Mouse (Mus musculus): Measurements from ENCODE around the gene Prdm12. TPM values are rescaled to one million over a fixed set of nuclear protein-coding genes. Genes with fewer than 3 reads are reported as not detected.

Gene Prdm12
- 21.0 and 25.5 TPM in 2 replicates for polyA plus RNA-seq (2016; fragmentation: Nextera tagmentation; extraction: Ambion mirVana)

- WGBS: under 1% methylated on average over 41 of the region's 41 CpGs
- peaks cover 99% of the 10 kb centered on the region for H3K27me3 ChIP-seq
- ATAC-seq (ENCODE audit: low FRiP score, low read depth): no peak
Observed at GRCm38 (mm10) chr2:31639901-31640608, at the start of gene Prdm12. TSS of gene Prdm12 (plus strand) at chr2:31640037.

GRCm38 (mm10) chr2:31591799-31592484 is 47.9 kb upstream of the Prdm12 start:
- Histone ChIP-seq H3K27me3 (no peaks in the 10 kb centered on the region; the same call in 1 of the 2 replicates), H3K36me3 (peaks cover 43% of the 10 kb centered on the region), H3K9me3 (no peaks in the 10 kb centered on the region), H3K4me2 (replicated peaks) (no peak overlapping the region), H3K4me1 (no peaks in the 10 kb centered on the region), H3K27ac (replicated peaks) (no peak overlapping the region), H3K4me3 (no peak overlapping the region), H3K9ac (replicated peaks) (no peak overlapping the region)
- ATAC-seq (ENCODE audit: low FRiP score, low read depth): no peak
- WGBS: 85% methylated on average over 9 of the region's 9 CpGs

More at GRCm38 (mm10) chr2:31639901-31640608, at the start of gene Prdm12:
- Histone ChIP-seq H3K27ac (replicated peaks) (peak within 1 kb of the TSS; percentile 63), H3K4me1 (peaks cover 61% of the 10 kb centered on the region), H3K36me3 (no peaks in the 10 kb centered on the region), H3K9me3 (no peaks in the 10 kb centered on the region), H3K9ac (replicated peaks) (peak within 1 kb of the TSS; percentile 45), H3K4me2 (replicated peaks) (peak within 1 kb of the TSS; percentile 56), H3K4me3 (peak within 1 kb of the TSS; percentile 42)

- Histone ChIP-seq H3K9me3 (no peaks in the 10 kb centered on the region), H3K36me3 (peaks cover 90% of the 10 kb centered on the region), H3K9ac (replicated peaks) (no peak overlapping the region), H3K27ac (replicated peaks) (no peak overlapping the region), H3K4me3 (no peak overlapping the region), H3K27me3 (peaks cover 28% of the 10 kb centered on the region), H3K4me1 (peaks cover 23% of the 10 kb centered on the region), H3K4me2 (replicated peaks) (no peak overlapping the region)
- WGBS: 84% methylated on average over 1 of the region's 1 CpGs
- no peak for ATAC-seq (ENCODE audit: low FRiP score, low read depth)
Observed at GRCm38 (mm10) chr2:31607555-31607954, 32.3 kb upstream of the Prdm12 start.

GRCm38 (mm10) chr2:31609859-31610261 is 30.0 kb upstream of the Prdm12 start:
- Histone ChIP-seq H3K9me3 (no peaks in the 10 kb centered on the region), H3K9ac (replicated peaks) (no peak overlapping the region), H3K27ac (replicated peaks) (no peak overlapping the region), H3K4me3 (no peak overlapping the region), H3K4me2 (replicated peaks) (no peak overlapping the region), H3K27me3 (peaks cover 48% of the 10 kb centered on the region), H3K4me1 (peaks cover 23% of the 10 kb centered on the region), H3K36me3 (peaks cover 93% of the 10 kb centered on the region)
- ATAC-seq (ENCODE audit: low FRiP score, low read depth): no peak
- 69% methylated on average over 7 of the region's 7 CpGs for WGBS

GRCm38 (mm10) chr2:31610922-31611321 is 28.9 kb upstream of the Prdm12 start:
- 35% methylated on average over 4 of the region's 4 CpGs for WGBS
- Histone ChIP-seq H3K27ac (replicated peaks) (no peak overlapping the region), H3K4me3 (no peak overlapping the region), H3K27me3 (peaks cover 56% of the 10 kb centered on the region), H3K9me3 (no peaks in the 10 kb centered on the region), H3K36me3 (peaks cover 93% of the 10 kb centered on the region), H3K4me1 (peaks cover 23% of the 10 kb centered on the region), H3K9ac (replicated peaks) (no peak overlapping the region), H3K4me2 (replicated peaks) (no peak overlapping the region)
- 0 out of 2 replicates have a peak, but pooled peaks have one; percentile 52 for ATAC-seq (ENCODE audit: low FRiP score, low read depth)

GRCm38 (mm10) chr2:31611400-31611799 is 28.4 kb upstream of the Prdm12 start:
- Histone ChIP-seq H3K9me3 (no peaks in the 10 kb centered on the region), H3K4me2 (replicated peaks) (no peak overlapping the region), H3K4me1 (peaks cover 23% of the 10 kb centered on the region), H3K36me3 (peaks cover 90% of the 10 kb centered on the region), H3K27ac (replicated peaks) (no peak overlapping the region), H3K4me3 (no peak overlapping the region), H3K27me3 (peaks cover 56% of the 10 kb centered on the region), H3K9ac (replicated peaks) (no peak overlapping the region)
- ATAC-seq (ENCODE audit: low FRiP score, low read depth): no peak
- 78% methylated on average over 8 of the region's 8 CpGs for WGBS

GRCm38 (mm10) chr2:31612627-31613026 is 27.2 kb upstream of the Prdm12 start:
- no peak for ATAC-seq (ENCODE audit: low FRiP score, low read depth)
- 90% methylated on average over 6 of the region's 6 CpGs for WGBS
- Histone ChIP-seq H3K4me3 (no peak overlapping the region), H3K4me2 (replicated peaks) (no peak overlapping the region), H3K27me3 (peaks cover 57% of the 10 kb centered on the region), H3K36me3 (peaks cover 82% of the 10 kb centered on the region), H3K9ac (replicated peaks) (no peak overlapping the region), H3K27ac (replicated peaks) (no peak overlapping the region), H3K4me1 (peaks cover 23% of the 10 kb centered on the region), H3K9me3 (no peaks in the 10 kb centered on the region)

- 86% methylated on average over 7 of the region's 7 CpGs for WGBS
- Histone ChIP-seq H3K27ac (replicated peaks) (no peak overlapping the region), H3K4me3 (no peak overlapping the region), H3K36me3 (peaks cover 76% of the 10 kb centered on the region), H3K4me2 (replicated peaks) (no peak overlapping the region), H3K9ac (replicated peaks) (no peak overlapping the region), H3K4me1 (peaks cover 23% of the 10 kb centered on the region), H3K27me3 (peaks cover 47% of the 10 kb centered on the region), H3K9me3 (no peaks in the 10 kb centered on the region)
- no peak for ATAC-seq (ENCODE audit: low FRiP score, low read depth)
Observed at GRCm38 (mm10) chr2:31613781-31614180, 26.1 kb upstream of the Prdm12 start.

- H3K4me1 ChIP-seq: no peaks in the 10 kb centered on the region
- H3K27ac ChIP-seq (replicated peaks): no peak overlapping the region
- peaks cover 33% of the 10 kb centered on the region for H3K36me3 ChIP-seq
Observed at GRCm38 (mm10) chr2:31618484-31619161, 21.2 kb upstream of the Prdm12 start.

GRCm38 (mm10) chr2:31619208-31619607 is 20.6 kb upstream of the Prdm12 start:
- Histone ChIP-seq H3K27me3 (peaks cover 40% of the 10 kb centered on the region), H3K27ac (replicated peaks) (no peak overlapping the region), H3K4me1 (no peaks in the 10 kb centered on the region), H3K9me3 (0 out of 2 replicates have a peak, but pooled peaks cover 3% of the 10 kb centered on the region), H3K36me3 (peaks cover 27% of the 10 kb centered on the region), H3K4me2 (replicated peaks) (no peak overlapping the region), H3K4me3 (no peak overlapping the region), H3K9ac (replicated peaks) (no peak overlapping the region)
- 87% methylated on average over 6 of the region's 6 CpGs for WGBS
- no peak for ATAC-seq (ENCODE audit: low FRiP score, low read depth)

More at GRCm38 (mm10) chr2:31618484-31619161, 21.2 kb upstream of the Prdm12 start:
- 83% methylated on average over 14 of the region's 14 CpGs for WGBS
- no peaks in the 10 kb centered on the region for H3K9me3 ChIP-seq
- H3K4me3 ChIP-seq: no peak overlapping the region
- peaks cover 41% of the 10 kb centered on the region for H3K27me3 ChIP-seq
- H3K9ac ChIP-seq (replicated peaks): no peak overlapping the region
- no peak for ATAC-seq (ENCODE audit: low FRiP score, low read depth)
- H3K4me2 ChIP-seq (replicated peaks): no peak overlapping the region

GRCm38 (mm10) chr2:31633531-31633930 is 6.3 kb upstream of the Prdm12 start:
- Histone ChIP-seq H3K9me3 (no peaks in the 10 kb centered on the region), H3K27me3 (peaks cover 99% of the 10 kb centered on the region), H3K36me3 (no peaks in the 10 kb centered on the region), H3K27ac (replicated peaks) (no peak overlapping the region), H3K4me3 (no peak overlapping the region), H3K4me2 (replicated peaks) (no peak overlapping the region), H3K4me1 (peaks cover 29% of the 10 kb centered on the region), H3K9ac (replicated peaks) (no peak overlapping the region)
- WGBS: 77% methylated on average over 3 of the region's 3 CpGs
- ATAC-seq (ENCODE audit: low FRiP score, low read depth): no peak
